Mouse (Mus musculus): ENCODE results near the gene Sv2b.
"Not testable (repeated sequence)": the region's sequence is repeated elsewhere in the genome, so short reads cannot be mapped to it uniquely, and the experiment has no call there.

The Sv2b gene

DNA sequence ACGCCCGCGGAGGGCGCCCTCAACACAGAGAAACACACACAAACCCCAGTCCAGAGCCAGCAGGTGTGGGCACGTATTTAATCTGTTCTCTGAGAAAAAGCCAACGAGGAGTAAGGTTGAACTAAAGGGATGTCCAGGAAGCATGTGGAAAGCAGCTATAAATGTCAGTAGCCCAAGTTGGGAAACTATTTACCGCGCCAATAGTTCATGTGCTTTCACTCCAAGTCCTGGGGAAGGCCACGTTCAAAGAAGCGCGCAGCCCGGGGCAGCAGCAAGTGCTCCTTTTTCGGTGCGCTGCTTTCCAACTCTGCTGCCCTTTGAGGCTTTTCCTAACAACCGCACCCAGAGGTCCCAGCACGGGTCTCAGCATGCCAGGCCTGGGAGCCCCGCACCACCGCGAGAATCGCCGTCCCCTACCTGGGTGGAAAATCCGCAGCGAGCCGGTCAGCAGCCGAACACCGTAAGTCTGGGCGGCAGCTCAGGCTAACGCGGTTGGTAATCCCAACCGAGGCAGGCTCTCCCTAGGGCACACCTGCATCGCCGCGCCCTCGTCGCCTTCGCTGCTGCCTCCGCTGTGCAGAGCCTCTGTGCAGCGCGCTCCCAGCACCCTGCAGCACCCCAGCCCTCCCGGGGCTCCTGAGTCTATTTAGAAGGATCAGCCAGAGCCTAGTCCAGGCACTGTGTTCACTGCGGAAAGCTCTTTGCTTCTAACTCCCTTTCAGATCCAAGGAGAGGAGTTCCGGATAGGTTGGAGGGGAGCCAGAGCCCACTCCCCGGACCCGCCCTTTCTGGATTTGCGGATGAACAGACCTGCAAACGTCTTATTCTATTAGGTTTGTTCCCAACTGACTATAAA lies at the start of gene Sv2b:
Gene Sv2b, minus strand, starts transcription at position 806 of the 856 bp plus-strand sequence.
- no peak for DNase-seq (ENCODE audit: low read depth, low spot score)

DNA sequence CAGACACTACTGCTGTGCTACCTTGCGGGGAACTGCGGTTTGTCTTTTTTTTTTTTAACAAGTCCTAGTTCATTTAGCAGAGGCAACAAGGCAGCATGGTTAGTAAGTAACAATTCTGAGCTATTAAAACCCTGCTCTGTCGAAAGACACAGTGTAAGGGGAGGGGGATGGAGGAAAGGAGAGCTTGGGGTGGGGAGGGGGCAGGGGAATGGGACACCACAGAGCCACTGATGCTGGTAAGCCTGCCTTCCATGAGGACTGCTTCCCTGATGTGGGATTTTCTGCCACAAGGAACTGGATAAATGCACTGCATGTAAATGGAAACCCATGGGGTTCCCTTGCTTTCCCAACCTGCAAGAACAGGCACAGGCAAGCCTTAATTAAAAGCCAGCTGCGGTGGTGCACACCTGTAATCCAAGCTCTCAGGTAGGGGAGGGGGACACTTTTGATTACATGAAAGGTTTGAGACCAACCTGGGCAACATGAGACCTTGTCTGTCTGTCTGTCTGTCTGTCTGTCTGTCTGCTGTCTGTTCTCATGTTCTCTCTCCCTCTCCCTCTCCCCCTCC lies 49.3 kb upstream of the Sv2b start:
- DNase-seq (ENCODE audit: low read depth, low spot score) = no peak

DNA sequence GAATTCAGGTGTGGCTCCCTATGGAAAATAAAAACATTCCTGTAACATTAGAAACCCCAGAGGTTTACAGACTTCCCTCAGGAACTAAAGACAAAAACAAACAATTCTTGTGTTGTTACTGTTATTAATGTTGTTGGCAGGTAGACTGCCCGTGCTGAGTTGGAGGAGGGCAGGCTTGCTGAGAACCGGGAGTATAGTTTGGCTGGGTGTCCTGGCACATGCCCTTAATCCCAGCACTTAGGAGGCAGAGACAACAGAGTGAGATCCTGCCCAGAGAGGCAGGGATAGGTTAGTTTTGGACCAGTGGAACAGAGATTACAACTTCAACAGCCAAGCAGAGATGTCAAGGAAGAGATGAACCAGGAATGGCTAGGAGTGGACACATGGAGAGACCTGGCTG lies 46.5 kb upstream of the Sv2b start:
- no peak for DNase-seq (ENCODE audit: low read depth, low spot score)

DNA sequence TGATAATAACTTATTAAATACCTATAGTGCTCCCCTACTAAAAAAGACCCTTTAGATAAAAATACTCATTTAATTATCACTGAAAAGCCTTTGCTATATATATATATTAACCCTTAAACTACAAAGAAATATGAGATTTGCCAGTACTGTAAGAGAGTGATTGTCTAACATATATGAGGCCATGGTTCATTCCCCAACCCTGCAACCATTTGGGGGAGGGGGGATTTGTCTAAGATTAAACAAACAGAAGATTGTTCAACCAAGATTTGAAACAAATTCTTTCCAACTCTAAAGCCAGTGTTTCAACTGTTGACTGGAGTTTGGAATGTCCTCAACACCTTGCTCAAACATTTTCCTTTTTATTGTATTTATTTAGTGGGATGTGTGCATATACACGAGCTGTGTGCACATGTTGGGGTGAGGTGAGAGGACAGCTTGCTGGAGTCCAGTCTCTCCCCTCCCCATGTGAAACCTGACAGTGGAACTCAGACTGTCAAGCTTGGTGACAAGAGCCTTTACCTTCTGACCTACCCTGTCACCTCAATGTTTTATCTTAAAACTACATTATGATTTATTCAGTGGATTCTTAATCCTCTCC lies 43.8 kb upstream of the Sv2b start:
- no peak for DNase-seq (ENCODE audit: low read depth, low spot score)

DNA sequence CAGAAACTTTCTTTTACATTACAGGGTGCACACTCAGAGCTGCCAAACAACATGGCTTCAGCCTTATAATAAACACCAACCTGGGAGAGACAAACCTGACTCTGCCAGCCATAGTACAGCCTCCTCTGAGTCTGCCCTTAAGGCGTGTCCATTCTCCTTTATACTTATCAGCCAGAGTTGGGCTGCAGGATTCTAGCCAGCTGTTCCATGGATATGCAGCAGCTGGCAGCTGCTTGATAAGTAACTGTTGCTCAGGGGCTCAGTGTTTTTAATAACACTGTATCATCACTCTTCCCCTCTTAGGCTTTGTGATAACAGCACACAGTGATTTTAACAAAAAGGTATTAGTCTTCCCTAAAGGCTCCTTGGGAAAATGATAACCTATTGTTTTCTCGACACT lies 41.1 kb upstream of the Sv2b start:
- no peak for DNase-seq (ENCODE audit: low read depth, low spot score)

DNA sequence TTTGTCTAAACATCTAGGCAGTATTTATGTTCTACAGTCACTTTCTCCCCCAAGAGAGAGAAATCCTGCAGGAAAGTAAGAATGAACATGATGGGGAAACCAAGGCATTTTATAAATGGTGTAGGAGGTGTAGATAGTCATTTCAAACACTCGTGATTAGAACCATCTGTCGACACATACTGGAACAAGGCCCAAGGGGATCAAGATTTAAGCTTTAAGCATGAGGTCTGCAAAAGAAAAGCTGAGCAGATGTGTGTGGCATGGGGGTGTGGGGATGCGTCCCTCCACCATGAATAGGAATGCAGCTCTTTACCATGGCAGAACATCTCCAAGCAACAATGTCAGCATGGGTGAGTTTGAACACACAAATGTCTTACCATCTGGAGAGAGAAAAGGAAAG lies 23.2 kb upstream of the Sv2b start:
- no peak for DNase-seq (ENCODE audit: low read depth, low spot score)

DNA sequence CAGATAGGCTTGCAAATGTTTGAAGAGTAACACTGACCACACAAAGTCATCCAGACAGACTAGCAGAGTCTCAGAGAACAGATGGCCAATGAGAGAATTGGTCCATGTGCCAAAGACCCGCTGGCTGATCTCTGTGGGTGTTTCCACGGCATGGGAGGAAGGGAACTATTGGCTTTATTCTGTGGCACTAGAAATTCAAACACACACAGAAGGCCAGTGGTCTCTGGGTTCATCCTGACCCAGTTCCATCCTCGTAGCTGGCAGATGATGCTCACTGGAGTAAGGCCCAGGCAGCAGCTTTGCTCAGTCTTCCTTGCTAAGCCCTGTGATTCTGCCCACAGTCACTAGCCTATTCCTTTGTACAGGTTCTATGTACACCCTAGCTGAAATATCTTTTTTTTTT lies 20.7 kb upstream of the Sv2b start:
- no peak for DNase-seq (ENCODE audit: low read depth, low spot score)

DNA sequence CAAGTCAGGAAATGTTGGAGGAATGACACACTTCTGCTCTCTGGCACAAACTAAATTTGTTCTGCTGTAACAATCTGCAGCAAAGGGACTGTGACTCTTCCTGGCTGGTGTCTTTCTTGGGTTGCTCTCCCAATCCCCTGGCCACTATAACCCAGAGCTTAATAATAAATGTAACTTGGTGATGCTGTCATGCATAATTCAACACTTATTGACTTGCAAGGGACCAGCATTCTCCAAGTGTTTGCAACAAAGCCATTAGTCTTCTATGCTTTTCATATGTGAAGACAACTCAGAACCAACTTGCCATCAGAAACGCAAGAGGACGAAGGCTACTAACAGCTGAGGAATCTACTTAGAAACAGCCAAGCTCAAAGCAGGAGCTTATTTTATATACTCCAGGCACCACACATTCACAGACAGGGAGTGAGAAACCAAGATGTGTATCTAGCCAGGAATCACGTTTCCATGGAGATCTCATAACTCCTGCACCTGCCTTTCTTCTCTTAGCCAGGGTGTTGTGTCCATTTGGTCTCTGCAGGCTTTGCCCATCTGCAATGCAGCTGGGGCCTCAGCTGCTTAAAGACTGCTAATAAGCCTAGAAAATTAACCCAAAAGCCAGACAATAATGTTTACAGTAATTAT lies 19.8 kb upstream of the Sv2b start:
- DNase-seq (ENCODE audit: low read depth, low spot score) = no peak

DNA sequence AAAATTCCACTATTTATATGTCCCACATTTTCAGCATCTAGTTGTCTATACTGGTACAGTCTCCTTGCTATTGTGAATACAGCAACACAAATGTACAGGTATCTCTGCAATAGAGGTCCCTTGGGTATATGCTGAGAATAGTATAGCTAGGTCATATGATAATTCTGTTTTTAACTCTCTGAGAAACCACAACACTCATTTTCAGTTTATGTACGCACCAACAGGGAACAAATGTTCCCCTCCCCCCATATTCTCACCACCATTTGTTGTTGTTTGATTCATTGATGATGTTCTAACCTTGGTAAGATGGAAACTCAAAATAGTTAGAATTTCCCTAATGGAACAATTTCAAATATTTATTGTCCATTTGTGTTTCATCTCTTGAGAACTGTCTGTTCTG lies 16.2 kb upstream of the Sv2b start:
- no peak for DNase-seq (ENCODE audit: low read depth, low spot score)

DNA sequence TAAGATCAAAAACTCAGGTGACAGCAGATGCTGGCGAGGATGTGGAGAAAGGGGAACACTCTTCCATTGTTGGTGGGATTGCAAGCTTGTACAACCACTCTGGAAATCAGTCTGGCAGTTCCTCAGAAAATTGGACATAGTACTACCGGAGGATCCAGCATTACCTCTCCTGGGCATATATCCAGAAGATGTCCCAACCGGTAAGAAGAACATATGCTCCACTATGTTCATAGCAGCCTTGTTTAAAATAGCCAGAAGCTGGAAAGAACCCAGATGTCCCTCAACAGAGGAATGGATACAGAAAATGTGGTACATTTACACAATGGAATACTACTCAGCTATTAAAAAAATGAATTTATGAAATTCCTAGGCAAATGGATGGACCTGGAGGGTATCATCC lies 13.7 kb upstream of the Sv2b start:
- DNase-seq (ENCODE audit: low read depth, low spot score) = not testable (repeated sequence)

DNA sequence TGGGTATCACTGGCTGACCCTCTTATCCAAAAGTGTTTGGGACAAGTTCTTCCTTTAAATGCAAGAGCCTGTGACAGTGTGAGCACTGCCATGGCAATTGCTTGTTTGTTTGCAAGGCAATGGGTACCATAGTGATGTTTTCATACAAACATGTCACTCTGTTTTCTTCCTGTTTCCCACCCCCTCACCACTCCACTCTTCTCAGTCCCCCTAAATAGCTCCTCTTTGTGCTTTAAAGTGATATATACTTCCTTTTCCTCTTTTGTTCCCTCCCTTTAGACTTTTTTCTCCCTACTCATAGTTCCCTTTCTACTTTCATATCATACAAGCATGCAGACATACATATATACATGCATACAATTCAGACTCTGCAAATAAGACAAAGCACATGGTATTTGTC lies 10.9 kb upstream of the Sv2b start:
- DNase-seq (ENCODE audit: low read depth, low spot score) = no peak

DNA sequence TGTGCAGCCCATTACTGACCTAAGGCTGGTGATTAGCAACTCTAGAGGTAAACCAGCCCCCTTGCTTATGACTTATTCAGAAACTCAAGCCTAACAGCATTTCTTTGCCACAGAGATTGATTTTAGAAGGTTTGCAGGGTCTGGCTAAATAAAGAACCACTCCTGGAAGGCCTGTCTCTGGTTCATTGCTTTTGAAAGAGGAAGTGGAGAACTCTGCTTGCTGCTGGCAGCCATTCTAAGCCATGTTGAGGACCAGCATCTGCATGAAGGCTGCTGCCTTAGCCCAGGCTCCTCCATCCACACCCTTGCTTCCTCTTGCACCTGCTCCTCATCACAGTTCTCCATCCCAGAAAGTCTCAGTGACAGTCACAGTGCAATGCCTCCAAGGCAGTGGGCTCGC lies 9.3 kb upstream of the Sv2b start:
- no peak for DNase-seq (ENCODE audit: low read depth, low spot score)

DNA sequence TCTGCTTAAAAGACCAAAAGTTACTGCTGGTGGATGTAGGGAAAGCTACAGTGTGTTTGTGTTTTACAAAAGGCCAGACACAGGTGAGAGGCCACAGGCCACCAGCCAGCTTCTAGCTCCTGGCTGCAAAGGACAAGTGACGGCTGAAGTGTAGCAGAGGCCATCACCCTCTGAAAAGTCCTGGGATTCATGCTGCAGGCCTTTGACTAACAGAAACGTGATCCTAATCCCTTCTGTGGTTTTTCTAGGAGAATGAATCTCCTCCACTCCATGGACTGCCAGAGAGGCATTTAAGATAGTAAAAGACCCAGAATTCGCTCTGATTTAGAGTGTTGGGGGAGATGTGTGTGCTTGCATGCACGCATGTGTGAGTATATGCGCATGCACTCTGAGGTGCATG lies 5.8 kb upstream of the Sv2b start:
- no peak for DNase-seq (ENCODE audit: low read depth, low spot score)

DNA sequence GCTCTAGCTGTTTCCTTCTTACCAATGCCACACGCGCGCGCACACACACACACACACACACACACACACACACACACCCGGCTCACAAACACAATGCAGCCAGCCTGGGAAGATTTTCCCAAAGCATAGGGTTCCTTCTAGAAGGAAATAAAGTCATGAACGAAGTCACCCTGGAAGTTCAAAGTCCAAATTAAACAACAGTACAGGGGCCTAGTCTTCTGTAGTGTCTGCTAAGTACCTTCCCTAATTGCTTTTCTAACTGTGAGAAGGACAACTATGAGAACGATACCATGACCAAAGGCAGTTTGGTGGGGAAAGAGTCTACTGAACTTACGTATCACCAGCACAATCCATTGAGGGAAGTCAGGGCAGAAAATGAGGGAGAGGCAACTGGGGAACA lies 508 bp upstream of the Sv2b start:
- DNase-seq (ENCODE audit: low read depth, low spot score) = no peak

DNA sequence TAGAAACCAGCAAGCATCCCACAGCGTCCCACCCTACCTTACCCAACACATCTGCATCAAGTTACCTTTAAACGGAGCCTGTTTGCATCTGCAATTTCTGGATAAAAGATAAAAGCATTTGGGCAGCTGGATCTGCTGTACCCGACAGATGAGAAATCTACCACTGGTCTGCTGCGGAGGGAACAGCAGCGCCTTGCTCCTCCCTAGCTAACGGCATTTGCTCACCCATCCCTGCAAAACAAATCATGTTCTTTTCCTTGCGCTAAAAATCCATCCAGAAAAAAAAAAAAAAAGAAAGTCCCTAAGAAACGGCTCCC lies 964 bp downstream of the Sv2b start:
- no peak for DNase-seq (ENCODE audit: low read depth, low spot score)

DNA sequence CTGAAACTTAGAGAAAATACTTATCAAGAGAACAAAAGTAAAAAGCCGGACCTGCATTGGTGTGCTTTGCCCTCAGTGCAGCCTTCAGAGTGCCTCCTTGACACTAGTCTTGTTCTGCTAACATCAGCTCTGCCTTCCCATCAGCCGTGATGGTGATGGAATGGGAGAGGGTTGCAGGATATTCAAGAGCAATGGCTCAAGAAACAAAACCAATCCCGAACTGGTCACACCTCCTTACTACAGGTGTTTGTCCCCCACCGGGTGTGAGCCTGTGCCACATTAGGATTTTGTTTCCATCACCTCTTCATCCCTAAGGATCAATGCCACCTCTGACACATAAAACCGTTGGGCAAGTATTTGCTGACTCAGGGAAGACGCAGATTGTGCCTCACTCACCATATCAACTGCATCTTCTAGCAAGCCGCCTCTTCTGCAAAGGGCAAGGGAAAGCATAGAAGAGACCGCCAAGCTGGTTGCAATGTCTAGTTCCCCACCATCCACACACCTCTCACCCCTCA lies 1.4 kb downstream of the Sv2b start:
- no peak for DNase-seq (ENCODE audit: low read depth, low spot score)

DNA sequence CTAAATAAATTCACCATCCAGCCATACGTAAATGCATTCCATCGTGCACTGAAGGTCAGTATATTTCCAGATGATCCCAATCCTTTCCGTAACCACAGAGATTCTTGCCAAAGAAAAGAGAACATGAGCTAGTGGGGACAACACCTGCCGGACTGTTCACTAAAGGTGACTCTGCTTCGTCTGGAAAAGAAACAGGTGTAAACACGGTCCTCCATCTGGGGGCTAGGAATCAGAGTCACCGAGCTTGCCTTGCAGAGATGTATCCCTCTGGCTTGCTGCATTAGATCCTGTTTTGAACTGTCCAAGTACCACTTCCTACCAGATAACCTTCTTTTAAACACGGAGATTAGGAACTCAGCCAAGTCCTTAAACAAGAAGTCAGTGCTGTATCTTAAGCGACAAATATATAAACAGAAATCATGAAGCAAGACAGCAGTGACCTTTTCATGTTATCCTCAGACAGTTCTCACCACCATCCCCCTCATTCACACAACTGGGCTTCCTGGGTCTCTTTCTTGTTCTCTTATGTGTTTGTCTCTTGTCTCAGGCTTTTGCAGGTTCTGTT lies 3.1 kb downstream of the Sv2b start:
- DNase-seq (ENCODE audit: low read depth, low spot score) = no peak

DNA sequence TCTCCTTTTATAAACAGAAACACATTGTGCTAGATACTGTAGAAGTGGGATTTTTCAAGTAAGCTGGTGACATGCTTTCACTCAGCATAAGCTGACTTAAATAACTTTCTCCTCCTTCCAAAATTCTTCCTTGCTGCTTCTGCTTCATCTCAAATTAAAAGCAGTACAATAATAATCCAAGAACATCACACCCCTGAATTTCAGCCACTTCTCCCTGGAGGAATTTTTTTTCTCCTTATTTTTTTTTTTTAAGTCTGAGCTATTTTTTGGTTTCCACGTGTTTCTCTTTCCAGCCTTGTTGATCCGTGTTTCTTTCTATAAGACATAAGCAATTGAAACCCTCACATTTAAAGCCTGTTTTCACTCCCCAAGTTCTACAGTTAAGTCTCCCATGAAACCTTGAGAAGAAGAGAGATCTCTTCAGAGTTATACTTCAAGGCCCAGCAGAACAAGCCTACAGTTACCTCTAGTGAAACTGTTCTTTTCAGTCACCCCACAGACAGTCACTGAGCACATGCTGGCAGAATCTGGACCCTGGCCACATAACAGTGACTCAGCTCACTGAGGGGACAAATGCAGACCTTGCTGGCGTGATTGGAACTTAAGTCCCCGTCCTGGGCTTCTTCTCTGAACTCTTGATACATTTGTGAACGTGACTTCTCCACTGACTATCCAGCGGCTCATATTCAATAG lies 6.4 kb downstream of the Sv2b start:
- DNase-seq (ENCODE audit: low read depth, low spot score) = no peak

DNA sequence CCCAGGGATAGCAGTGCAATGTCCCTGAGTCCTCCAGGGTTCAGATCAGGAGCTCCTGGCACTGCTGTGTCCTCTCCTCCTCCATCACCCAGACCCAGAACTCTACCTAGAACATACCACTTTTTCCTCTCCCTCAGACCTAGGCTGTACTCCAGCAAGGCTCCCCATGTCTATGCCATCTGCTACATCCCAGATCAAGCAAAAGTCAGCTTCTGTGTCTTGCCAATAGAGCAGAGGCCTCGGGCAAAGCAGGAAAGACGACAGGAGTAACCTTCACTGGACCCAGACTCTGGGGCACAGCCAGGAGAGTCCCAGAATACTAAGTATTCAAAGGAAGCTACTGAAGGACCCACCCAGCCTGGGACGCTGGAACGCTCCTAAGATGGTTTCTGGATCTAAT lies 9.8 kb downstream of the Sv2b start:
- no peak for DNase-seq (ENCODE audit: low read depth, low spot score)

DNA sequence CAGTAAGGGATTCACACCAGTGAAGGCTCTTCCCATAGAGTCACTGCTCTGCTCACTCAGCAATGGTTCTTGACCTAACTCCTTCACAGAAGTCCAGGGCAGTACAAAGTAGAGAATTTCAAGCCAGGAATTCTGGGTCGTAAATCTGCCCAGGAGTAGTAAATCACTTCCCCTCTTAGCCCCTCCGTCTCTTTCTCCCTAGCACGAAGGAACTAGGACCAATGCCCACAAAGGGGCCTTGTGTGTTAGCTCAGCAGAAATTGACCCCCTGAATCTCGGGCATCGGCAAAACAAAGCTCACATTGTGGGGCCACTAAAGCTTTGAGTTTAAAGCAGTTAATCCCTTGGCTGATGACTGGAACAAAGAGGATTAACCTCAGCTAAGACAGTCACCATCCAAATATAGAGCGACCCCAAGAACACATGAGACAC lies 12.4 kb downstream of the Sv2b start:
- DNase-seq (ENCODE audit: low read depth, low spot score) = no peak

DNA sequence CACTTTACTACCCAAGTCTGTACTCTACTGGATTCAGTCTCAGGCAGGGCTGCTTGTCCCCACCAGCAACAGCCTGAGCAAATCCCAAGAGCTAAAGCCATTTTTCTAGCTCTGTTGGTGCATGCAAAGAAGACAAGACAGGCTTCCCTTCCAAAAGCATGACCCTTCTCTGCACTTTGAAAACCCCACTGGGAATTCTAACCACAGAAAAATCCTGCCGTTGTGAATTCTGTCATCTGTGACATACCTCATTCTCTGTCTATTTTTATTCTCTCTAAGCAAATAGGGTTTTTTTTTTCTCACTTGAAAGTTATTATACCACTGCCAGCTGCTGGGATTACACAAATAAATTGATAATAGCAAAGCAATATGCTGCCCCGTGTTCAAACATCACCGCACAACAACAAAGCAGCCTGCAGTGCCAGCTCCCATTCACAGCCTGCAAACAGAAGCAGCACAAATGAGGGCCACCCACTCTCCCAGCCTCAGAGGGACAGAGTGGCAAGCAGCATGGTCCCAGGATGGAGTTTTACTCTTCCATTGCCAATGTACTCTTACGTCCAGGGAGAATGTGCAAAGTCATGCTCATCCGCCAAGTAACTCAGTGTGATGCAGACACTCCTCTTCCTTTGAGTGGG lies 13.7 kb downstream of the Sv2b start:
- DNase-seq (ENCODE audit: low read depth, low spot score) = no peak
